Mouse (Mus musculus) CH12.LX (cell line): Measurements from ENCODE around the gene Hsd17b2. TPM values are rescaled to one million over a fixed set of nuclear protein-coding genes. Genes with fewer than 3 reads are reported as not detected.
A peak's percentile ranks its signal among the peaks of the same experiment; 100 is the strongest.

Experiments
- DNase-seq: peaks from one replicate; pipeline ENCODE4 v3.0.0-alpha.2; 2013; ENCODE audit errors: extremely low read depth
- H3K27ac ChIP-seq: 2 replicates; pipeline ENCODE4 v1.5.1; 2012; ENCODE audit warnings: low read depth, mild to moderate bottlenecking, control low read depth, moderate library complexity; ENCODE audit not compliant: insufficient read depth
- H3K27me3 ChIP-seq: replicated peaks from 2 replicates; pipeline ENCODE3; 2012; ENCODE audit warnings: inconsistent platforms
- H3K36me3 ChIP-seq, 2 experiments: replicated peaks in 1 of 2; 2 replicates each; pipeline versions ENCODE3 to v1.6.1; 2012; ENCODE audit warnings: inconsistent platforms in 1 of 2, low read length in 1 of 2, mild to moderate bottlenecking in 1 of 2, mixed read lengths in 1 of 2, moderate library complexity in 1 of 2; ENCODE audit not compliant: control insufficient read depth in 1 of 2, insufficient read depth in 1 of 2
- H3K4me1 ChIP-seq, 2 experiments: 2 replicates each; pipeline ENCODE4 v1.6.1; 2012; ENCODE audit warnings: inconsistent platforms in 1 of 2, moderate library complexity in 1 of 2; ENCODE audit not compliant: insufficient read depth in 2 of 2, control insufficient read depth in 1 of 2
- H3K4me2 ChIP-seq: 2 replicates; pipeline ENCODE4 v1.6.1; 2012; ENCODE audit warnings: low read depth, mild to moderate bottlenecking, control low read depth; ENCODE audit not compliant: poor library complexity, insufficient read depth, severe bottlenecking
- H3K4me3 ChIP-seq, 3 experiments: fragments of 150-350 bp in 1 of 3; sonication (generic) in 1 of 3; replicated peaks in 1 of 3; 2 replicates each; pipeline versions ENCODE3 to v1.5.1; 2011 to 2012; ENCODE audit warnings: low read depth in 2 of 3, low read length in 2 of 3, mild to moderate bottlenecking in 2 of 3, moderate library complexity in 2 of 3, control low read depth in 1 of 3, improper control_type of control experiment in 1 of 3, inconsistent platforms in 1 of 3, mixed read lengths in 1 of 3; ENCODE audit not compliant: poor library complexity in 1 of 3
- H3K79me2 ChIP-seq: replicated peaks from 2 replicates; pipeline ENCODE4 v1.6.1; 2012; ENCODE audit warnings: mild to moderate bottlenecking, moderate library complexity; ENCODE audit not compliant: control insufficient read depth, poor library complexity, insufficient read depth, severe bottlenecking; ENCODE audit errors: extremely low read depth
- H3K9ac ChIP-seq: 2 replicates; pipeline ENCODE4 v1.6.1; 2012; ENCODE audit warnings: low read depth, mild to moderate bottlenecking, control low read depth, moderate library complexity; ENCODE audit not compliant: insufficient read depth
- H3K9me3 ChIP-seq: replicated peaks from 2 replicates; pipeline ENCODE3; 2012; ENCODE audit warnings: low read length, inconsistent platforms, mixed read lengths
- BHLHE40 ChIP-seq: IDR thresholded peaks from 2 replicates; pipeline ENCODE4 v1.6.1; 2011; ENCODE audit warnings: mild to moderate bottlenecking, low read depth, low read length, improper control_type of control experiment
- CTCF ChIP-seq, 2 experiments: IDR thresholded peaks in 1 of 2; conservative IDR thresholded peaks in 1 of 2; 2 replicates each; pipeline ENCODE4 v1.5.1; 2011 to 2012; ENCODE audit warnings: low read depth in 2 of 2, low read length in 2 of 2, improper control_type of control experiment in 1 of 2, inconsistent platforms in 1 of 2, mild to moderate bottlenecking in 1 of 2, moderate library complexity in 1 of 2
- E2F4 ChIP-seq: IDR thresholded peaks from 2 replicates; pipeline ENCODE4 v1.6.1; 2011; ENCODE audit warnings: low read depth, low read length, improper control_type of control experiment; ENCODE audit not compliant: insufficient replicate concordance
- ELF1 ChIP-seq: IDR thresholded peaks from 2 replicates; pipeline ENCODE4 v1.6.1; 2014; ENCODE audit warnings: low read depth, mild to moderate bottlenecking, inconsistent platforms, low read length, improper control_type of control experiment
- EP300 ChIP-seq: IDR thresholded peaks from 2 replicates; pipeline ENCODE4 v1.6.1; 2011; ENCODE audit warnings: low read length, improper control_type of control experiment
- ETS1 ChIP-seq: conservative IDR thresholded peaks from 2 replicates; pipeline ENCODE4 v1.6.1; 2012; ENCODE audit warnings: low read depth, mild to moderate bottlenecking, inconsistent platforms, low read length, improper control_type of control experiment, moderate library complexity
- GABPA ChIP-seq: IDR thresholded peaks from 2 replicates; pipeline ENCODE4 v1.6.1; 2012; ENCODE audit warnings: low read depth, low read length, improper control_type of control experiment, inconsistent platforms; ENCODE audit not compliant: insufficient replicate concordance
- HCFC1 ChIP-seq: IDR thresholded peaks from 2 replicates; pipeline ENCODE4 v1.6.1; 2012; ENCODE audit warnings: low read depth, mild to moderate bottlenecking, inconsistent platforms, low read length, improper control_type of control experiment
- JUND ChIP-seq: conservative IDR thresholded peaks from 2 replicates; pipeline ENCODE4 v1.6.1; 2011; ENCODE audit warnings: low read depth, low read length, improper control_type of control experiment
- MAFK ChIP-seq: IDR thresholded peaks from 2 replicates; pipeline ENCODE4 v1.6.1; 2011; ENCODE audit warnings: low read length, improper control_type of control experiment; ENCODE audit not compliant: insufficient replicate concordance
- MAX ChIP-seq: IDR thresholded peaks from 2 replicates; pipeline ENCODE4 v1.6.1; 2011; ENCODE audit warnings: low read length, improper control_type of control experiment
- MEF2A ChIP-seq: IDR thresholded peaks from 2 replicates; pipeline ENCODE4 v1.6.1; 2014; ENCODE audit warnings: low read depth, mild to moderate bottlenecking, inconsistent platforms, low read length, improper control_type of control experiment, borderline replicate concordance
- MYC ChIP-seq: IDR thresholded peaks from 2 replicates; pipeline ENCODE4 v1.6.1; 2011; ENCODE audit warnings: low read depth, mild to moderate bottlenecking, improper control_type of control experiment, low read length
- PAX5 ChIP-seq: IDR thresholded peaks from 2 replicates; pipeline ENCODE4 v1.6.1; 2012; ENCODE audit warnings: low read length, inconsistent platforms, mixed read lengths
- POLR2A ChIP-seq: IDR thresholded peaks from 2 replicates; pipeline ENCODE4 v1.6.1; 2011; ENCODE audit warnings: low read depth, mild to moderate bottlenecking, improper control_type of control experiment, low read length
- POLR2AphosphoS2 ChIP-seq: IDR thresholded peaks from 2 replicates; pipeline ENCODE4 v1.6.1; 2011; ENCODE audit warnings: low read depth, low read length, improper control_type of control experiment
- RAD21 ChIP-seq: IDR thresholded peaks from 2 replicates; pipeline ENCODE4 v1.6.1; 2011; ENCODE audit warnings: low read depth, mild to moderate bottlenecking, low read length, improper control_type of control experiment, moderate library complexity
- SMC3 ChIP-seq: IDR thresholded peaks from 2 replicates; pipeline ENCODE4 v1.6.1; 2011; ENCODE audit warnings: low read depth, low read length, improper control_type of control experiment
- TBP ChIP-seq: conservative IDR thresholded peaks from 2 replicates; pipeline ENCODE4 v1.6.1; 2011; ENCODE audit warnings: low read depth, low read length, improper control_type of control experiment
- TCF12 ChIP-seq: IDR thresholded peaks from 2 replicates; pipeline ENCODE4 v1.6.1; 2014; ENCODE audit warnings: low read depth, mild to moderate bottlenecking, inconsistent platforms, low read length, improper control_type of control experiment
- UBTF ChIP-seq: IDR thresholded peaks from 2 replicates; pipeline ENCODE4 v1.6.1; 2012; ENCODE audit warnings: low read depth, mild to moderate bottlenecking, inconsistent platforms, low read length, improper control_type of control experiment, moderate library complexity
- USF1 ChIP-seq: IDR thresholded peaks from 2 replicates; pipeline ENCODE4 v1.6.1; 2014; ENCODE audit warnings: low read depth, mild to moderate bottlenecking, inconsistent platforms, low read length, improper control_type of control experiment
- USF2 ChIP-seq: conservative IDR thresholded peaks from 2 replicates; pipeline ENCODE4 v1.6.1; 2011; ENCODE audit warnings: low read depth, low read length, improper control_type of control experiment
- ZC3H11A ChIP-seq: IDR thresholded peaks from 2 replicates; pipeline ENCODE4 v1.6.1; 2012; ENCODE audit warnings: low read depth, mild to moderate bottlenecking, inconsistent platforms, low read length, improper control_type of control experiment
- ZMIZ1 ChIP-seq: IDR thresholded peaks from 2 replicates; pipeline ENCODE4 v1.6.1; 2012; ENCODE audit warnings: low read depth, mild to moderate bottlenecking, inconsistent platforms, low read length, improper control_type of control experiment
- dilution Hi-C: fragments of 300-500 bp; cut with MboI; formaldehyde crosslinking; loops from 2 replicates; pipeline ENCODE4 v1.14.3; 2020; ENCODE audit warnings: low sequenced_read_pairs; ENCODE audit not compliant: extremely low pct_unique_long_range_greater_than_20kb, extremely low pct_ligation_motif_present
- in situ Hi-C: fragments of 300-500 bp; cut with MboI; formaldehyde crosslinking; loops from 3 replicates; pipeline ENCODE4 v1.14.3; 2019; ENCODE audit warnings: low sequenced_read_pairs, low pct_ligation_motif_present, low pct_unique_long_range_greater_than_20kb, mixed read lengths
- polyA plus RNA-seq: library from polyadenylated mRNA; unstranded; fragments of >175 nt; gene quantifications from 2 replicates; pipeline ENCODE4 v1.2.1, GENCODE M21; 2012; ENCODE audit warnings: low read depth; ENCODE audit not compliant: insufficient read length
- total RNA-seq, 2 experiments: library from RNA; depleted of rRNA; stranded (reverse); fragments of 300-350 nt in 1 of 2; fragments of >200 nt in 1 of 2; gene quantifications; 2 replicates each; pipeline ENCODE4 v1.2.3; 2012 to 2014

Hsd17b2 gene
- total and polyA plus RNA-seq, 3 experiments, result not detected

GRCm38 (mm10) chr8:117757900-117758299 lies 56.2 kb downstream of the Hsd17b2 start:
- TF ChIP-seq ZC3H11A (no peak), ETS1 (0 out of 2 replicates have a peak, but pooled peaks have one; percentile 13), MYC (0 out of 2 replicates have a peak, but pooled peaks have one; percentile 17), E2F4 (no peak), RAD21 (no peak; the same call in none of the 2 replicates), JUND (no peak), USF2 (no peak), EP300 (no peak), TBP (no peak), MAX (peak; percentile 13; the same call in 1 of the 2 replicates), CTCF (conservative IDR thresholded peaks at IDR 0.05 in 1 of 2, IDR thresholded peaks at IDR 0.05 in 1 of 2; ENCODE audit: low read depth in 2 of 2, low read length in 2 of 2) (0 out of 4 replicates have a peak, but pooled peaks of 1 of the 2 experiments have one; percentile 4), BHLHE40 (peak; percentile 78), ZMIZ1 (no peak), POLR2AphosphoS2 (no peak), ELF1 (peak; percentile 29; the same call in 1 of the 2 replicates), MEF2A (no peak), GABPA (no peak), SMC3 (no peak), USF1 (no peak), TCF12 (no peak)

DNA sequence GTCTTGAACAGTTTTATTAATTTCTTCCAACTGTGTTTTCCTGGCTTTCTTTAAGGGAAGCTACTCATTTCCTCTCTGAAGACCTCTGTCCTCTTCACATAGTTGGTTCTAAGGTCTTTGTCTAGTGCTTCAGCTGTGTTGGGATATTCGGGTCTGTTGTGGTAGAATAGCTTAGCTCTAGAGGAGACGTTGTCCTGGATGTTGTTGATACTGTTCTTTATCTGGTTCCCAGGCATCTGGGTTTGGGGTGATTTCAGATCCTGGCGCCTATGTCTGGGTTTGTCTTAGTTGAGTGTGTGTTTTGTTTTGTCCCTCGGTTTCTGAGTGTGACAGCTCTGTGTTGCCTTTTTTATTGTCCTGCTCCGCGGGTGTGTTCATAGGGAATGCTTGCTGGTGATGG lies 61.1 kb downstream of the Hsd17b2 start:
- Histone ChIP-seq H3K9ac (no peak overlapping the region), H3K27ac (no peak overlapping the region), H3K36me3 (no peaks in the 10 kb centered on the region), H3K27me3 (no peaks in the 10 kb centered on the region), H3K79me2 (no peaks in the 10 kb centered on the region), H3K4me3 (no peak overlapping the region), H3K9me3 (no peaks in the 10 kb centered on the region), H3K4me1 (peaks cover 4 to 14% of the 10 kb centered on the region in 2 experiments), H3K4me2 (no peak overlapping the region)
- in situ Hi-C loops, result no loop called here
- no peak for DNase-seq
- no peak for TF ChIP-seq TCF12
- no peak for TF ChIP-seq E2F4
- no peak for TF ChIP-seq HCFC1
- TF ChIP-seq ELF1, result no peak
- TF ChIP-seq MYC, result no peak
- TF ChIP-seq UBTF, result no peak
- no peak for TF ChIP-seq CTCF (conservative IDR thresholded peaks at IDR 0.05 in 1 of 2, IDR thresholded peaks at IDR 0.05 in 1 of 2; ENCODE audit: low read depth in 2 of 2, low read length in 2 of 2)
- no peak for TF ChIP-seq MAX
- no peak for TF ChIP-seq POLR2A
- no peak for TF ChIP-seq MAFK
- TF ChIP-seq EP300, result no peak
- TF ChIP-seq POLR2AphosphoS2, result no peak
- no peak for TF ChIP-seq PAX5
- dilution Hi-C loops, result no loop called here

More at GRCm38 (mm10) chr8:117757900-117758299, 56.2 kb downstream of the Hsd17b2 start:
- Histone ChIP-seq H3K27me3 (no peaks in the 10 kb centered on the region), H3K36me3 (no peaks in the 10 kb centered on the region), H3K4me1 (peaks cover 7% of the 10 kb centered on the region in 2 experiments), H3K9me3 (no peaks in the 10 kb centered on the region), H3K79me2 (no peaks in the 10 kb centered on the region), H3K27ac (no peak overlapping the region), H3K4me3 (no peak overlapping the region), H3K4me2 (no peak overlapping the region), H3K9ac (no peak overlapping the region)
- dilution Hi-C loops, result no loop called here
- in situ Hi-C loops, result no loop called here
- no peak for DNase-seq
